Mouse (Mus musculus) spleen, postnatal 10 days (tissue): ENCODE data around the gene C1rl.
"Not testable (repeated sequence)": the region's sequence is repeated elsewhere in the genome, so short reads cannot be mapped to it uniquely, and the experiment has no call there.

Experiments used
- DNase-seq, 2 experiments: peaks; one replicate each; pipeline ENCODE4 v3.0.0; 2021 to 2022; ENCODE audit warnings: low spot score in 2 of 2

C1rl gene

DNA sequence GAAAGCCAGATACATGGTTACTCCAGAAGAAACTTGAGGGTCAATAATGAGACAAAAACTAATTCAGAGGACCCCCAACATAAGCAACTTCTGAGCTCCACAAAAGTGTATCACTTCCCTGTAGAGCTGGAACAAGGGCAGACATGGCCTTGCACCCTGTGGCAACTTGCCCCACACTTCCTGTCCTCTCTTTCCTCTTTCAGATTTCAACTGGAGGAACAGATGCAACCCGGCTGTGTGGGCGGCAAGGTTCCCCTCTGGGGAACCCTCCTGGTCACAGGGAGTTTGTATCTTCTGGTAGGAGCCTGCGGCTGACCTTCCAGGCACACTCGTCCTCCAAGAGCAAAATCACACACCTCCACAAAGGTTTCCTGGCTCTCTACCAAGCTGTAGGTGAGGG, 12.1 kb downstream of the C1rl start:
- peak in 1 of 2 experiments; percentile 47 for DNase-seq

DNA sequence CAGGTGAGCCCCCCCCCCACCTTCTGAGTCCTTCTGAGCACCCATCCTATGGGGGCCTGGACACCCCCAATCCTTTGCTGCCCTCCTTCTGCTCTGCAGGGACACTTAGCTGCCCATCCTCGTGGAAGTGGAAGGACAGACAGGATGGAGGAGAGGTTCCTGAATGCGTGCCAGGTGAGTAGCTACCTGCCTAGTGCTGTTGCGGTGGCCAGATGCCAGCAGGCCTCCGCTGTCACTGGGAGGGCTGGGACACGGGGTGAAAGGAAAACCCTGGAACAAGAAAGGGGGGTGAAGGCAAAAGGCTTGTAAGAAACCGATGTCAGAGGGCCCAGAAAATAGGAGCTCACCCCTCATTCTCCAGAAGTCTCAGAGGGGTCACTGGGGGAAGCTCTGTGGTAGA, 14.1 kb downstream of the C1rl start:
- no peak for DNase-seq

- DNase-seq = no peak
Observed at GRCm38 (mm10) chr6:124508292-124508691, 15.4 kb downstream of the C1rl start.

DNA sequence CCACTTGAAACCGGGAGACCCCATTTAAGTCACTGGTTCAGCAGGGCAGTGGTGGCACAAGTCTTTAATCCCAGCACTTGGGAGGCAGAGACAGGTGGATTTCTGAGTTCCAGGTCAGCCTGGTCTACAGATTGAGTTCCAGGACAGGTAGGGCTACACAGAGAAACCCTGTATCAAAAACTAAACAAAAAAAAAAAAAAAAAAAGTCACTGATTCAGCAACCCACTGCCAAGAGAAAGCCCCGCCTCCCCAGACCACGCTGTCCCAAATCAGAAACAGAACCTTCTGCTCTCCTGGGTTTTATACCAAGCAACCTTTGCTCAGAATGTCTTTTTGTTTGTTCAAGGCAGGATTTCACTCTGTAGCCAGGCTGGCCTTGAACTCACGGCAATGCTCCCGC, 16.3 kb downstream of the C1rl start:
- not testable (repeated sequence) for DNase-seq

DNA sequence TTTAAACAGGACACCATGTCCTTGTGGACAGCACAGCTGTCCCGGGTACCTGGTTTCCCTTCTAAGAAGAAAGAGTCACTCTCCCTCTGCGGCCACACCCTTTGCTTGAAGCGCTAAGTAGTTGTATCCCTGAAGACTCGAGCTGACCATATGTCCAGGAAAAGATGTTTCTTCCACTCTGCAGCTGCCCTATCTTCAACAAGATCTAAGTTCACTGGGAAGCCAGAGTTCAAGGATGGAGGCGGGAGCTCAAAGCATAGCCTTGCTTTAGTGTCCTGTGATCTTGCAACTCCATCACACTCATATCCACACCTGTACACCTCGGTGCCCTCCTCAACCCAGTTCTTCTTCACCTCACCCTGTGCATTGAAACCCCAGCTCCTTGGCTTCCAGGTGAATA, 19.0 kb downstream of the C1rl start:
- DNase-seq = no peak

DNA sequence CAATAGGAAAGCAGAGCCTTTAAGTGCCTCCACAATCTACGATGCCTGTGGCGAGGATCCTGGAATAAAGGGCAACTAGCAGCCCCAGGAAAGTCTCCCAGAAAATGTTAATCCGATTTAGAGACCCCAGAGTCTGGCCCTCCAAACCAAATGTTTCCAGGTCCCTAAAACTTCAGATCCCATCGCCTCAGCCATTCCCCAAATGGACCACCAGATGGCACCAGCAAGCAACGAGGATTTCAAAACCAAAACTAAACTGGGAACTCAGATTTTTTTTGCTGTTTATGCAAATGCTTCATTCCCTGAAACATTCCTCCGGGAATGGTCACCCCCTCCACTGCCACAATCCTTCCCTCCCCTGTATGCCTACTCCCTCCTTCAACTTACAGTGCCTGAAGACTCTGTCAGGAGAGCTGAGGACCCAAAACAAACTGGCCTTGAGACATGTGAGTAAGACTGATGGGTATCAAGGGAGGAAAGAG, 19.5 kb downstream of the C1rl start, which contains the start of gene C1ra:
C1ra (plus strand) TSS at position 51 of the 482 bp plus-strand sequence.
- peak; percentile 37 to 63 for DNase-seq

DNA sequence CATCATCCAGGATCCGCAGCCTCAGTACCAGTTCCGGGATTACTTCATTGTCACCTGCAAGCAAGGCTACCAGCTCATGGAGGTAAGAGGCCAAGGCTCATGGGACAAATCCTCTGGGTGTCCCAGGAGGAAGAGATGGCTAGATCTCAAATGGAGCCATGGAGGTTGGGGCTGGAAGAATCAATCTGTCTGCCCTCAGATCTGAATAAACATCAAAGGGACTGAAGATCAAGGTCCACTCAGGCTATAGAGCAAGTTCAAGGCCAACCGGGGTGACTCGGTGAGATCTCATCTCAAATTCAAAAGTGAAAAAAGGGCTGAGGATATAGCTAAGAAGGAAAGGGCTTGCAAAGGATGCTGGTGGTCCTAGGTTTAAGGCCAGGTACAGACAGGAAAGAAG, 24.8 kb downstream of the C1rl start:
- not testable (repeated sequence) for DNase-seq

DNA sequence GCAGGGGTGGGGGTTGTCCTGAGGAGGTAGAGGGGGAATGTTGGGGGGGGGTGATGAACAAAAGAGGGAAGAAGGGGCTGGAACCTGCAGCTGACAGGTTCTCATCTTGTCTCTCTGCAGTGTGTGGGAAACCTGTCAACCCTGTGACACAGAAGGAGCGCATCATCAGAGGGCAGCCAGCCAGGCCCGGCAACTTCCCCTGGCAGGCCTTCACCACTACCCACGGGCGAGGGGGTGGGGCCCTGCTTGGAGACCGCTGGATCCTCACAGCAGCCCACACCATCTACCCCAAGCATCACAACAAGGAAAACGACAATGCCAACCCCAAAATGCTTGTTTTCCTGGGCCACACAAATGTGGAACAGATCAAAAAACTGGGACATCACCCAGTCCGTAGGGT, 29.2 kb downstream of the C1rl start:
- DNase-seq = not testable (repeated sequence)

DNA sequence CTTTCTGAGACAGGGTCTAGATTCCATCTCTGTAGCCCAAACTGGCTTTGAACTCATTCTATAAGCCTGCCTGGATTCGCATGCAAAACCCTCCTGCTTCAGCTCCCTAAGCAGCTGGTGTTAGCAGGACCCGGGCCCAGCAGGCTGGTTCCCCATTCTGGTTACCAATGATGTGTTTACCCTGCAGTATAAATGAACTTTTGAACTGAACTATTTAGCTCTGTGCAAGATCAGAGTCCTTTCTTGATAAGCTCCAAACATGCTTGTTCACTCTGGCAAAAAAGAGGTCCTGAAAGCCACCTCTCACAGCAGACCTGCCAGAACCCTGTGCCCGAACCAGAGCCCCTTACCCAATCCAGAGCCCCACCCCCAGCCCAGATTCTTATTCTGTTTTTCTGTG, 35.0 kb downstream of the C1rl start:
- no peak for DNase-seq

DNA sequence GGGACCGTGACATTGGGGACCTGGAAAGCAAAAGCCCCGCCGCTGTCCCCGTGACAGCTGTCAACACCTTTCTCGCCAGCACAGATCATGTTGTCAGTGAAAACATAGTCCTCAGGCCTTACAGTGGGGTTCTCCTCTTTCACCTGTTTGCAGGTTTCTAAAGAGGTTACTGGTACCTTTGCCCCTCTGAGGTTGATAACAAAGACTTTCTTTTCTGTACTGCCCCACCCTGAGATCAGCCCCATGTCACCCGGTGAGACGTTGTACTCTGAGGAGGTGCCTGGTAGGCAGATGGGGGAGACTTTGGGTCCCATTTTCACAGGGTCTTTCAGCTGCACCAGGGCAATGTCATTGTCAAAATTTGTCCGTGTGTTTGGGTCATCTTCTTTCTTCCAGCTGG, 38.2 kb downstream of the C1rl start:
- no peak for DNase-seq

GRCm38 (mm10) chr6:124536125-124536829, 43.4 kb downstream of the C1rl start:
- not testable (repeated sequence) for DNase-seq

GRCm38 (mm10) chr6:124541176-124541575, 48.3 kb downstream of the C1rl start:
- DNase-seq = not testable (repeated sequence)

- peak in 1 of 2 experiments; percentile 29 for DNase-seq
Observed at GRCm38 (mm10) chr6:124542284-124542683, 49.4 kb downstream of the C1rl start, which contains the start of gene C1s1. Gene C1s1 (minus strand): TSS chr6:124542359.

DNA sequence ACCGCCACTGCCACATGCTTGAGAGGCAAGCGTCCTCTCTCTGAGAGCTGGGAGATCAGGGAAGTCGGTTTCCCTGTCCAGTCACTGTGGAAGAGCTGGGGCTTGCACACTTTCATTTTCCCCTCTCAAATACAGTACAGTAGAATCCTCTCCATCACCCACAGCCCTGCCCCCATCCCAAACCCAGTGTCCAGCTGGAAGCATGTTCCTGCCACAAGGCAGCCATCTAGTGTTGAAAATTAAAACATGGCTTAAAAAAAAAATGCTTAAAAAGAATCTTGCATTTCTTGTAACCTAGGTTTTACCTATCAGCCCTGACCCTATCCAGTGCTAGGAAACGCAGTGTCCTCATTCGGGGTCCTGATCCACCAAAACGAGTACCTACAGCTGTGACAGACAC, 51.6 kb downstream of the C1rl start:
- DNase-seq = no peak

GRCm38 (mm10) chr6:124545425-124545824, 52.5 kb downstream of the C1rl start:
- DNase-seq = no peak

DNA sequence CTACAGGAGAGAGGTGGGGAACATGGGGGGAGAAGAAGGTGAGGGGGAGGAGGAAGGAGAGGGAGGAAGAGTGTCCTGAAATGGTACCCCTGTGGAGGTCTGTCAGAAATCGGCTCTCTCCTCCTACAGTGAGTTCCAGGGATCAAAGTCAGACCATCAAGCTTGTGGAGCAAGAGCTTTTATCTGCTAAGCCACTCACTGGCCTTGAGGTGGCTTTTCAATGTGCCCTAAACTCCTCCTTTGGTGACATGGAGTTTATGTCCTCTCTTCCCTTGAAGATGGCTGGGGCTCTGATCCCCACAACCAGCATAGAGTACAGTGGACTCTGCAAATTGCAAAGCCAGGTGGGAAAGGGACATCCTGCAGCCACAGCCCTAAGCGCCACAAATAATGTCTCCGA, 55.1 kb downstream of the C1rl start:
- not testable (repeated sequence) for DNase-seq

GRCm38 (mm10) chr6:124549023-124549550, 56.2 kb downstream of the C1rl start:
- DNase-seq = no peak

- no peak for DNase-seq
Observed at GRCm38 (mm10) chr6:124552766-124553165, 59.9 kb downstream of the C1rl start.

- DNase-seq = not testable (repeated sequence)
Observed at GRCm38 (mm10) chr6:124555956-124556355, 63.0 kb downstream of the C1rl start.
